Mouse (Mus musculus) forebrain, embryonic 12.5 days (tissue): Measurements from ENCODE around the gene Msi1. TPM values are rescaled to one million over a fixed set of nuclear protein-coding genes. Genes with fewer than 3 reads are reported as not detected.
A peak's percentile ranks its signal among the peaks of the same experiment; 100 is the strongest.

Experiments used
- ATAC-seq: fragments of 200-750 bp; cut with Nextera tagmentation; 2 replicates; pipeline ENCODE4 v1.8.0; 2017; ENCODE audit warnings: moderate TSS enrichment; ENCODE audit not compliant: low FRiP score
- H3K27ac ChIP-seq: fragments of 300-500 bp; sonication (generic); 2 replicates; pipeline ENCODE4 v1.5.1; 2016; ENCODE audit warnings: mild to moderate bottlenecking
- H3K27me3 ChIP-seq: fragments of 300-500 bp; sonication (generic); 2 replicates; pipeline ENCODE4 v1.6.1; 2016; ENCODE audit warnings: mild to moderate bottlenecking
- H3K36me3 ChIP-seq: fragments of 300-500 bp; sonication (generic); replicated peaks from 2 replicates; pipeline ENCODE4 v1.6.1; 2016; ENCODE audit warnings: mild to moderate bottlenecking
- H3K4me1 ChIP-seq: fragments of 300-500 bp; sonication (generic); 2 replicates; pipeline ENCODE4 v1.6.1; 2016
- H3K4me2 ChIP-seq: fragments of 300-500 bp; sonication (generic); 2 replicates; pipeline ENCODE4 v1.6.1; 2016; ENCODE audit warnings: mild to moderate bottlenecking, moderate library complexity
- H3K4me3 ChIP-seq: fragments of 300-500 bp; sonication (generic); replicated peaks from 2 replicates; pipeline ENCODE4 v1.5.1; 2016; ENCODE audit warnings: mild to moderate bottlenecking
- H3K9ac ChIP-seq: fragments of 300-500 bp; sonication (generic); 2 replicates; pipeline ENCODE4 v1.6.1; 2016; ENCODE audit warnings: mild to moderate bottlenecking
- H3K9me3 ChIP-seq: fragments of 300-500 bp; sonication (generic); 2 replicates; pipeline ENCODE4 v1.6.1; 2016
- WGBS: fragments of 180-500 bp; shearing (Covaris S2); methylation state at CpG from one replicate; pipeline ENCODE4 v1.1.7; 2016; 5-methylcytosine and 5-hydroxymethylcytosine counted together
- polyA plus RNA-seq: library from polyadenylated mRNA; unstranded; fragments of >200 nt; fragmentation: Nextera tagmentation; extraction: Ambion mirVana; gene quantifications from 2 replicates; pipeline ENCODE4 v1.2.1, GENCODE M21; 2016

Gene Msi1
- polyA plus RNA-seq: 161 and 182 TPM in 2 replicates

DNA sequence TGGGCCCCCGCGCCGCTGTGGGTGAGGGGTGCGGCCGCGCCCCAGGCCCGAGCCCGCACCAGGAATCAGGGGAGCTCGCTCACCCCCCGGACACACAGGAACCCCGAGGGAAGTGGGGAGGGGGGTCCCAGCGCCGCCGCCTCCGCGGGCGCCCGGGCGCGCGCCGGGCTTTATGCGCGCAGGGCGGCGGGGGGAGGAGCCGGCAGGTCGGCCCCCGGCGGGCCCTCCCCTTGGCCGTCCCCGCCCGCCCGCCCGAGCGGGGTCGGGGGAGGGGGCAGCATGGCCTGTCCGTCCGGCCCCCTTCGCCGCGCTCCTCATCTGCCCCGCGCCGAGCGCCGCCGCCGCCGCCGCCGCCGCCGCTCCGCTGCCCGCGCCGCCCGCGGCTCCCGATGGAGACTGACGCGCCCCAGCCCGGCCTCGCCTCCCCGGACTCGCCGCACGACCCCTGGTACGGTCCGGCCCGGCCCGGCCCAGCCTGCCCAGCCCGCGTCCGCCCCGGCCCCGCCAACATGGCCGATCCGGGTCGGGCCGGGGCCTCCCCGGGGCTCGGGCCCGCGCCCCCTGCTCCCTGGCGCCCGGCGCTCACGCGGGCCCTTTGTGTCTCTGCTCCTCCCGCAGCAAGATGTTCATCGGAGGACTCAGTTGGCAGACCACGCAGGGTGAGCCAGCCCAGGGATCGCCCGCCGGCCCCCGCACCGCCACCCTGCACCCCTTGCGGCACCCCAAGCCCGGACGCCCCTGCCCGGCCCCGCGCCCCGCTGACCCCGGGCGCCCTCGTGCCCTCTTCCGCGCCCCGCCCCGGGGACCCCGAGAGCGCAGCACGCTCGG is at the start of gene Msi1:
Msi1 (plus strand) TSS at position 241 of the 828 bp plus-strand sequence.
- Histone ChIP-seq H3K27me3 (no peaks in the 10 kb centered on the region), H3K9me3 (no peaks in the 10 kb centered on the region), H3K27ac (peak within 1 kb of the TSS; percentile 100), H3K36me3 (peaks cover 31% of the 10 kb centered on the region), H3K9ac (peak within 1 kb of the TSS; percentile 100), H3K4me3 (peak within 1 kb of the TSS; percentile 100), H3K4me1 (peaks cover 49% of the 10 kb centered on the region), H3K4me2 (peak within 1 kb of the TSS; percentile 98)
- peak; percentile 84 for ATAC-seq
- WGBS: under 1% methylated on average over 65 of the region's 117 CpGs

GRCm38 (mm10) chr5:115391935-115392334 is 37.5 kb upstream of the Msi1 start:
- Histone ChIP-seq H3K9ac (no peak overlapping the region), H3K9me3 (no peaks in the 10 kb centered on the region), H3K4me1 (peaks cover 38% of the 10 kb centered on the region), H3K4me3 (no peak overlapping the region), H3K4me2 (no peak overlapping the region), H3K27ac (peak overlapping the region; percentile 63; the same call in 1 of the 2 replicates), H3K36me3 (no peaks in the 10 kb centered on the region), H3K27me3 (no peaks in the 10 kb centered on the region)
- WGBS: 30% methylated on average over 9 of the region's 9 CpGs
- no peak for ATAC-seq

GRCm38 (mm10) chr5:115392969-115393368 is 36.4 kb upstream of the Msi1 start:
- WGBS: 89% methylated on average over 1 of the region's 1 CpGs
- H3K27me3 ChIP-seq: no peaks in the 10 kb centered on the region
- ATAC-seq: no peak

GRCm38 (mm10) chr5:115394223-115394622 is 35.2 kb upstream of the Msi1 start:
- peaks cover 59% of the 10 kb centered on the region for H3K4me1 ChIP-seq
- H3K9ac ChIP-seq: no peak overlapping the region
- H3K9me3 ChIP-seq: no peaks in the 10 kb centered on the region
- no peak overlapping the region for H3K4me3 ChIP-seq
- peak overlapping the region; percentile 75 for H3K27ac ChIP-seq
- WGBS: 3% methylated on average over 8 of the region's 8 CpGs
- H3K4me2 ChIP-seq: peak overlapping the region; percentile 29
- no peaks in the 10 kb centered on the region for H3K36me3 ChIP-seq
- ATAC-seq: peak; percentile 73
- no peaks in the 10 kb centered on the region for H3K27me3 ChIP-seq

More at GRCm38 (mm10) chr5:115392969-115393368, 36.4 kb upstream of the Msi1 start:
- Histone ChIP-seq H3K4me1 (peaks cover 46% of the 10 kb centered on the region), H3K27ac (no peak overlapping the region; the same call in 1 of the 2 replicates), H3K4me2 (no peak overlapping the region), H3K4me3 (no peak overlapping the region), H3K9me3 (no peaks in the 10 kb centered on the region), H3K36me3 (no peaks in the 10 kb centered on the region), H3K9ac (no peak overlapping the region)

- 24% methylated on average over 10 of the region's 10 CpGs for WGBS
- no peaks in the 10 kb centered on the region for H3K27me3 ChIP-seq
- H3K9ac ChIP-seq: no peak overlapping the region
- no peaks in the 10 kb centered on the region for H3K9me3 ChIP-seq
- H3K27ac ChIP-seq: peak overlapping the region; percentile 37; the same call in 1 of the 2 replicates
- no peaks in the 10 kb centered on the region for H3K36me3 ChIP-seq
- no peak overlapping the region for H3K4me3 ChIP-seq
- peaks cover 61% of the 10 kb centered on the region for H3K4me1 ChIP-seq
- no peak for ATAC-seq
- H3K4me2 ChIP-seq: no peak overlapping the region
Observed at GRCm38 (mm10) chr5:115394836-115395235, 34.6 kb upstream of the Msi1 start.

DNA sequence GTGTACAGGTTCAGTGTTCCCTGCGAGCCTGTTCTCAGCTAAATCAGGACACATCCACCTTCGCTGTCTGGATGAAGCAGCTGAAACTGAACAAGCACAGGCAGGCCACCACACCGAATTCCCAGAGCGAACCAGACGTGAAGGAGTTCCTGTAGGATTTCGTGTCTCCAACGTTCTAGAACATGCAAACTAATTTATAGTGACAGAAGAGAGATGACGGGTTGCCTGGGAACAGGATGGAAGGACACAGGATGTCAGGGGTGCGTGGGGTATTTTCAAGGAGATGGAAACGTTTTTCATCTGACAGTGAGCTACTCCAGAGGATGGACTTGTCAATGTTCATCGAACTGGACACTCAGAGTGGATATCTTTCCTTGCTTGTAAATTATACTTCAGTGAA is 32.7 kb upstream of the Msi1 start:
- 81% methylated on average over 11 of the region's 11 CpGs for WGBS
- Histone ChIP-seq H3K27me3 (no peaks in the 10 kb centered on the region), H3K27ac (peak overlapping the region; percentile 20; the same call in 1 of the 2 replicates), H3K9ac (no peak overlapping the region), H3K9me3 (no peaks in the 10 kb centered on the region), H3K36me3 (no peaks in the 10 kb centered on the region), H3K4me3 (no peak overlapping the region), H3K4me1 (peaks cover 73% of the 10 kb centered on the region), H3K4me2 (no peak overlapping the region)
- ATAC-seq: no peak

- under 1% methylated on average over 48 of the region's 48 CpGs for WGBS
- ATAC-seq: peak; percentile 81
- H3K4me3 ChIP-seq: peak overlapping the region; percentile 33
Observed at GRCm38 (mm10) chr5:115397839-115398780, 31.3 kb upstream of the Msi1 start.

GRCm38 (mm10) chr5:115402063-115402462 is 27.3 kb upstream of the Msi1 start:
- peak overlapping the region; percentile 61; the same call in 1 of the 2 replicates for H3K27ac ChIP-seq
- H3K4me3 ChIP-seq: no peak overlapping the region
- no peak overlapping the region for H3K9ac ChIP-seq
- H3K4me2 ChIP-seq: no peak overlapping the region
- no peaks in the 10 kb centered on the region for H3K36me3 ChIP-seq
- no peaks in the 10 kb centered on the region for H3K27me3 ChIP-seq
- 84% methylated on average over 8 of the region's 8 CpGs for WGBS
- peaks cover 74% of the 10 kb centered on the region for H3K4me1 ChIP-seq
- no peaks in the 10 kb centered on the region for H3K9me3 ChIP-seq
- no peak for ATAC-seq

More at GRCm38 (mm10) chr5:115397839-115398780, 31.3 kb upstream of the Msi1 start:
- H3K4me2 ChIP-seq: peak overlapping the region; percentile 52
- H3K36me3 ChIP-seq: no peaks in the 10 kb centered on the region
- H3K9me3 ChIP-seq: no peaks in the 10 kb centered on the region
- peak overlapping the region; percentile 57 for H3K9ac ChIP-seq
- H3K27me3 ChIP-seq: no peaks in the 10 kb centered on the region
- peaks cover 68% of the 10 kb centered on the region for H3K4me1 ChIP-seq
- peak overlapping the region; percentile 96 for H3K27ac ChIP-seq

- no peaks in the 10 kb centered on the region for H3K36me3 ChIP-seq
- peak; percentile 54 for ATAC-seq
- no peaks in the 10 kb centered on the region for H3K27me3 ChIP-seq
- 5% methylated on average over 17 of the region's 17 CpGs for WGBS
- no peaks in the 10 kb centered on the region for H3K9me3 ChIP-seq
- H3K4me3 ChIP-seq: peak overlapping the region; percentile 2; the same call in 1 of the 2 replicates
- peak overlapping the region; percentile 54 for H3K9ac ChIP-seq
- H3K4me1 ChIP-seq: peaks cover 69% of the 10 kb centered on the region
- peak overlapping the region; percentile 98 for H3K27ac ChIP-seq
- peak overlapping the region; percentile 47 for H3K4me2 ChIP-seq
Observed at GRCm38 (mm10) chr5:115403436-115404140, 25.8 kb upstream of the Msi1 start.

GRCm38 (mm10) chr5:115404241-115404794 is 25.1 kb upstream of the Msi1 start:
- Histone ChIP-seq H3K9ac (peak overlapping the region; percentile 56), H3K4me1 (peaks cover 61% of the 10 kb centered on the region), H3K4me3 (peak overlapping the region; percentile 21), H3K27ac (peak overlapping the region; percentile 98), H3K27me3 (no peaks in the 10 kb centered on the region), H3K36me3 (no peaks in the 10 kb centered on the region), H3K4me2 (peak overlapping the region; percentile 47), H3K9me3 (no peaks in the 10 kb centered on the region)
- peak; percentile 73 for ATAC-seq
- WGBS: under 1% methylated on average over 18 of the region's 18 CpGs

- whole genome bisulfite sequencing: 25% methylated on average over 8 of the region's 8 CpGs
- no peaks in the 10 kb centered on the region for H3K27me3 ChIP-seq
- H3K4me1 ChIP-seq: peaks cover 58% of the 10 kb centered on the region
- ATAC-seq: peak; percentile 30; the same call in 1 of the 2 replicates
- no peaks in the 10 kb centered on the region for H3K9me3 ChIP-seq
- peak overlapping the region; percentile 98 for H3K27ac ChIP-seq
- H3K4me2 ChIP-seq: peak overlapping the region; percentile 47; the same call in 1 of the 2 replicates
- H3K9ac ChIP-seq: peak overlapping the region; percentile 56; the same call in 1 of the 2 replicates
- no peaks in the 10 kb centered on the region for H3K36me3 ChIP-seq
- no peak overlapping the region for H3K4me3 ChIP-seq
Observed at GRCm38 (mm10) chr5:115405205-115405604, 24.2 kb upstream of the Msi1 start.
